Mouse (Mus musculus): ENCODE results near the gene Dlg5. TPM values are rescaled to one million over a fixed set of nuclear protein-coding genes. Genes with fewer than 3 reads are reported as not detected.

Dlg5 gene
- polyA plus RNA-seq, 1 experiment: 8.7 TPM

- H3K27ac ChIP-seq (ENCODE audit: control insufficient read depth, insufficient read depth, low read length): no peak overlapping the region
- H3K4me1 ChIP-seq (replicated peaks; ENCODE audit: control insufficient read depth, insufficient read depth, low read length): no peaks in the 10 kb centered on the region
- no peaks in the 10 kb centered on the region for H3K36me3 ChIP-seq (ENCODE audit: control insufficient read depth, insufficient read depth, low read length)
- TF ChIP-seq POLR2A (IDR thresholded peaks at IDR 0.05; ENCODE audit: control insufficient read depth, extremely low read depth, insufficient read depth, low read length, poor library complexity) (no peak), CTCF (IDR thresholded peaks at IDR 0.05; ENCODE audit: borderline replicate concordance, control insufficient read depth, extremely low read depth, insufficient read depth, low read length, poor library complexity) (no peak)
- no peak overlapping the region for H3K4me3 ChIP-seq (ENCODE audit: control insufficient read depth, insufficient read depth, low read length)
- no peak for DNase-seq
- no peaks in the 10 kb centered on the region for H3K27me3 ChIP-seq (ENCODE audit: control insufficient read depth, insufficient read depth, low read length)
- WGBS: 100% methylated on average over 1 of the region's 1 CpGs
These were observed 151.1 kb downstream of the Dlg5 start for GRCm38 (mm10) chr14:24094656-24095055.

DNA sequence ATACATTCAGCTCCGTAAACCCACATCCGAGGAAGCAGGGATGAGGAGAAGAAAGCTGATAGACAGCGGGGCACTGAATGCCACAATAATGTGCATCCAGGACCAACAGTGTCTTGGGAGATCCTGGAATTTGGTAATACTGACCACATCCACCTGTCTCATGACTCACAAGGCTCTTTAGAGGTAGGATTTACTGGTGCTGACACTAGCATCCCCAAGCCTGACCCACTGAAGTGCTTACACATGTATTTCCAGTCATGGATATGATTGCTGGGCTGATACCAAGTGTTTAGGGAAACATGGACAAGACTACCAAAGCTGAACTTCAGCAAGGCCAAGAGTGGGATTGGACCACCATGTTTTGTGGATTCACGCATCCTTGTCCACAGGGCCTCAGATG, 152.5 kb downstream of the Dlg5 start:
- Histone ChIP-seq H3K27me3 (ENCODE audit: control insufficient read depth, insufficient read depth, low read length) (no peaks in the 10 kb centered on the region), H3K27ac (ENCODE audit: control insufficient read depth, insufficient read depth, low read length) (no peak overlapping the region), H3K4me1 (replicated peaks; ENCODE audit: control insufficient read depth, insufficient read depth, low read length) (no peaks in the 10 kb centered on the region), H3K4me3 (ENCODE audit: control insufficient read depth, insufficient read depth, low read length) (no peak overlapping the region), H3K36me3 (ENCODE audit: control insufficient read depth, insufficient read depth, low read length) (no peaks in the 10 kb centered on the region)
- 94% methylated on average over 4 of the region's 4 CpGs for WGBS
- TF ChIP-seq CTCF (IDR thresholded peaks at IDR 0.05; ENCODE audit: borderline replicate concordance, control insufficient read depth, extremely low read depth, insufficient read depth, low read length, poor library complexity): no peak
- no peak for TF ChIP-seq POLR2A (IDR thresholded peaks at IDR 0.05; ENCODE audit: control insufficient read depth, extremely low read depth, insufficient read depth, low read length, poor library complexity)
- DNase-seq: no peak

GRCm38 (mm10) chr14:24092391-24092790, 153.3 kb downstream of the Dlg5 start:
- no peak overlapping the region for H3K4me3 ChIP-seq (ENCODE audit: control insufficient read depth, insufficient read depth, low read length)
- DNase-seq: no peak
- H3K36me3 ChIP-seq (ENCODE audit: control insufficient read depth, insufficient read depth, low read length): no peaks in the 10 kb centered on the region
- H3K27ac ChIP-seq (ENCODE audit: control insufficient read depth, insufficient read depth, low read length): no peak overlapping the region
- WGBS: 96% methylated on average over 3 of the region's 3 CpGs
- no peaks in the 10 kb centered on the region for H3K4me1 ChIP-seq (replicated peaks; ENCODE audit: control insufficient read depth, insufficient read depth, low read length)
- TF ChIP-seq CTCF (IDR thresholded peaks at IDR 0.05; ENCODE audit: borderline replicate concordance, control insufficient read depth, extremely low read depth, insufficient read depth, low read length, poor library complexity) (no peak), POLR2A (IDR thresholded peaks at IDR 0.05; ENCODE audit: control insufficient read depth, extremely low read depth, insufficient read depth, low read length, poor library complexity) (no peak)
- H3K27me3 ChIP-seq (ENCODE audit: control insufficient read depth, insufficient read depth, low read length): no peaks in the 10 kb centered on the region

DNA sequence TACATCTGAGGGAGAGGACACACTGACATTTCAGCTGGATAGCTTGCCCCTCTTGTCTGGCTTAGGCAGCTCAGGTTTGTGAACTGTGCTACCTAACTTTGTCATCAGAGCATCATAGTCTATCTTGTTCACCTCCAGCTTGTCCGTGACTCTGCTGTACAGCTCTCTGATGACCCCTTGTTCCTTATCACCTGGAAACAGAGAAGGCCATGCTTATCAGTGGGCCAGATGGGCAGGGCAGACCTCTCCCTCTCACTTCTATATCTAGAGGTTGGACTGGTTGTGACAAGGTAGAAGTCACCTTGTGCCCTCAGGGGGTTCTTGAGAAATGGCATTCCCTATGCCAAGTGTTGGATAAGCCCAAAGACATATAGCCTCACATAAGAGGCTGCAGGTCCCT, 154.9 kb downstream of the Dlg5 start:
- Histone ChIP-seq H3K36me3 (ENCODE audit: control insufficient read depth, insufficient read depth, low read length) (no peaks in the 10 kb centered on the region), H3K4me3 (ENCODE audit: control insufficient read depth, insufficient read depth, low read length) (no peak overlapping the region), H3K4me1 (replicated peaks; ENCODE audit: control insufficient read depth, insufficient read depth, low read length) (no peaks in the 10 kb centered on the region), H3K27me3 (ENCODE audit: control insufficient read depth, insufficient read depth, low read length) (no peaks in the 10 kb centered on the region), H3K27ac (ENCODE audit: control insufficient read depth, insufficient read depth, low read length) (no peak overlapping the region)
- 76% methylated on average over 1 of the region's 1 CpGs for WGBS
- TF ChIP-seq POLR2A (IDR thresholded peaks at IDR 0.05; ENCODE audit: control insufficient read depth, extremely low read depth, insufficient read depth, low read length, poor library complexity) (no peak), CTCF (IDR thresholded peaks at IDR 0.05; ENCODE audit: borderline replicate concordance, control insufficient read depth, extremely low read depth, insufficient read depth, low read length, poor library complexity) (no peak)
- DNase-seq: no peak

GRCm38 (mm10) chr14:24089181-24089580, 156.5 kb downstream of the Dlg5 start:
- Histone ChIP-seq H3K4me1 (replicated peaks; ENCODE audit: control insufficient read depth, insufficient read depth, low read length) (no peaks in the 10 kb centered on the region), H3K4me3 (ENCODE audit: control insufficient read depth, insufficient read depth, low read length) (no peak overlapping the region), H3K36me3 (ENCODE audit: control insufficient read depth, insufficient read depth, low read length) (no peaks in the 10 kb centered on the region), H3K27me3 (ENCODE audit: control insufficient read depth, insufficient read depth, low read length) (no peaks in the 10 kb centered on the region), H3K27ac (ENCODE audit: control insufficient read depth, insufficient read depth, low read length) (no peak overlapping the region)
- DNase-seq: no peak
- TF ChIP-seq CTCF (IDR thresholded peaks at IDR 0.05; ENCODE audit: borderline replicate concordance, control insufficient read depth, extremely low read depth, insufficient read depth, low read length, poor library complexity): no peak
- TF ChIP-seq POLR2A (IDR thresholded peaks at IDR 0.05; ENCODE audit: control insufficient read depth, extremely low read depth, insufficient read depth, low read length, poor library complexity): no peak
- WGBS: 89% methylated on average over 3 of the region's 3 CpGs

GRCm38 (mm10) chr14:24087430-24087829, 158.3 kb downstream of the Dlg5 start:
- Histone ChIP-seq H3K27ac (ENCODE audit: control insufficient read depth, insufficient read depth, low read length) (no peak overlapping the region), H3K27me3 (ENCODE audit: control insufficient read depth, insufficient read depth, low read length) (no peaks in the 10 kb centered on the region), H3K36me3 (ENCODE audit: control insufficient read depth, insufficient read depth, low read length) (no peaks in the 10 kb centered on the region), H3K4me3 (ENCODE audit: control insufficient read depth, insufficient read depth, low read length) (no peak overlapping the region), H3K4me1 (replicated peaks; ENCODE audit: control insufficient read depth, insufficient read depth, low read length) (no peaks in the 10 kb centered on the region)
- WGBS: 90% methylated on average over 3 of the region's 3 CpGs
- no peak for DNase-seq
- TF ChIP-seq POLR2A (IDR thresholded peaks at IDR 0.05; ENCODE audit: control insufficient read depth, extremely low read depth, insufficient read depth, low read length, poor library complexity): no peak
- no peak for TF ChIP-seq CTCF (IDR thresholded peaks at IDR 0.05; ENCODE audit: borderline replicate concordance, control insufficient read depth, extremely low read depth, insufficient read depth, low read length, poor library complexity)

GRCm38 (mm10) chr14:24086481-24086880, 159.2 kb downstream of the Dlg5 start:
- DNase-seq: no peak
- no peak overlapping the region for H3K27ac ChIP-seq (ENCODE audit: control insufficient read depth, insufficient read depth, low read length)
- no peaks in the 10 kb centered on the region for H3K27me3 ChIP-seq (ENCODE audit: control insufficient read depth, insufficient read depth, low read length)
- H3K36me3 ChIP-seq (ENCODE audit: control insufficient read depth, insufficient read depth, low read length): no peaks in the 10 kb centered on the region
- no peaks in the 10 kb centered on the region for H3K4me1 ChIP-seq (replicated peaks; ENCODE audit: control insufficient read depth, insufficient read depth, low read length)
- no peak overlapping the region for H3K4me3 ChIP-seq (ENCODE audit: control insufficient read depth, insufficient read depth, low read length)
- no peak for TF ChIP-seq CTCF (IDR thresholded peaks at IDR 0.05; ENCODE audit: borderline replicate concordance, control insufficient read depth, extremely low read depth, insufficient read depth, low read length, poor library complexity)
- WGBS: 64% methylated on average over 5 of the region's 5 CpGs

Other genes starting within 250 kb of the Dlg5 start
- gene Kcnma1, start 231.4 kb downstream of the Dlg5 start, polyA plus RNA-seq (2012; rRNA removed): 4.9 and 5.1 TPM in 2 replicates
- gene E330034G19Rik, start 47.3 kb upstream of the Dlg5 start, polyA plus RNA-seq (2012; rRNA removed): not detected in 2 replicates
- 13.6 and 14.3 TPM in 2 replicates for gene Polr3a, start 241.1 kb upstream of the Dlg5 start, polyA plus RNA-seq (2012; rRNA removed)
- 1,148 and 1,323 TPM in 2 replicates for gene Rps24, start 241.2 kb upstream of the Dlg5 start, polyA plus RNA-seq (2012; rRNA removed)